Mouse (Mus musculus): ENCODE measurements around the gene Qprt. TPM values are rescaled to one million over a fixed set of nuclear protein-coding genes. Genes with fewer than 3 reads are reported as not detected.

Gene Qprt
- polyA plus RNA-seq, 1 experiment from 2014 or later: 0.77 TPM

- Histone ChIP-seq H3K9ac (ENCODE audit: low read depth, low read length) (peak overlapping the region; percentile 61; the same call in 1 of the 2 replicates), H3K27me3 (ENCODE audit: control insufficient read depth, insufficient read depth, low read depth, low read length) (no peaks in the 10 kb centered on the region)
Observed at GRCm38 (mm10) chr7:127104560-127105332, 17.3 kb downstream of the Qprt start.

GRCm38 (mm10) chr7:127103960-127104359 lies 18.1 kb downstream of the Qprt start:
- Histone ChIP-seq H3K9me3 (replicated peaks; ENCODE audit: control insufficient read depth, low read length, poor library complexity, severe bottlenecking) (no peaks in the 10 kb centered on the region), H3K27me3 (ENCODE audit: control insufficient read depth, insufficient read depth, low read depth, low read length) (no peaks in the 10 kb centered on the region), H3K36me3 (ENCODE audit: control insufficient read depth, insufficient read depth, low read length) (no peaks in the 10 kb centered on the region), H3K4me3 (ENCODE audit: low read depth, low read length) (no peak overlapping the region), H3K27ac (ENCODE audit: low read length) (peak overlapping the region; percentile 75), H3K4me2 (ENCODE audit: low read length) (no peak overlapping the region; the same call in 1 of the 2 replicates), H3K4me1 (ENCODE audit: control insufficient read depth, insufficient read depth, low read length) (peaks cover 11% of the 10 kb centered on the region; the same call in 1 of the 2 replicates), H3K9ac (ENCODE audit: low read depth, low read length) (no peak overlapping the region; the same call in 1 of the 2 replicates)
- ATAC-seq: no peak
- WGBS: 73% methylated on average over 6 of the region's 6 CpGs

More at GRCm38 (mm10) chr7:127104560-127105332, 17.3 kb downstream of the Qprt start:
- peak; percentile 82 for ATAC-seq
- peak overlapping the region; percentile 50 for H3K4me2 ChIP-seq (ENCODE audit: low read length)
- H3K27ac ChIP-seq (ENCODE audit: low read length): peak overlapping the region; percentile 75
- H3K4me3 ChIP-seq (ENCODE audit: low read depth, low read length): peak overlapping the region; percentile 21; the same call in 1 of the 2 replicates
- WGBS: 16% methylated on average over 17 of the region's 17 CpGs
- no peaks in the 10 kb centered on the region for H3K36me3 ChIP-seq (ENCODE audit: control insufficient read depth, insufficient read depth, low read length)
- H3K4me1 ChIP-seq (ENCODE audit: control insufficient read depth, insufficient read depth, low read length): peaks cover 11% of the 10 kb centered on the region; the same call in 1 of the 2 replicates
- no peaks in the 10 kb centered on the region for H3K9me3 ChIP-seq (replicated peaks; ENCODE audit: control insufficient read depth, low read length, poor library complexity, severe bottlenecking)

- 76% methylated on average over 6 of the region's 6 CpGs for WGBS
- Histone ChIP-seq H3K27me3 (ENCODE audit: control insufficient read depth, insufficient read depth, low read depth, low read length) (no peaks in the 10 kb centered on the region), H3K27ac (ENCODE audit: low read length) (no peak overlapping the region), H3K9ac (ENCODE audit: low read depth, low read length) (no peak overlapping the region), H3K4me1 (ENCODE audit: control insufficient read depth, insufficient read depth, low read length) (peaks cover 11% of the 10 kb centered on the region; the same call in 1 of the 2 replicates), H3K9me3 (replicated peaks; ENCODE audit: control insufficient read depth, low read length, poor library complexity, severe bottlenecking) (no peaks in the 10 kb centered on the region), H3K36me3 (ENCODE audit: control insufficient read depth, insufficient read depth, low read length) (no peaks in the 10 kb centered on the region), H3K4me2 (ENCODE audit: low read length) (no peak overlapping the region), H3K4me3 (ENCODE audit: low read depth, low read length) (no peak overlapping the region)
- ATAC-seq: no peak
Observed at GRCm38 (mm10) chr7:127102148-127102547, 19.9 kb downstream of the Qprt start.

GRCm38 (mm10) chr7:127101451-127102016 lies 20.5 kb downstream of the Qprt start:
- Histone ChIP-seq H3K27me3 (ENCODE audit: control insufficient read depth, insufficient read depth, low read depth, low read length) (no peaks in the 10 kb centered on the region), H3K4me1 (ENCODE audit: control insufficient read depth, insufficient read depth, low read length) (peaks cover 11% of the 10 kb centered on the region; the same call in 1 of the 2 replicates), H3K36me3 (ENCODE audit: control insufficient read depth, insufficient read depth, low read length) (no peaks in the 10 kb centered on the region), H3K4me3 (ENCODE audit: low read depth, low read length) (no peak overlapping the region), H3K27ac (ENCODE audit: low read length) (no peak overlapping the region), H3K9ac (ENCODE audit: low read depth, low read length) (no peak overlapping the region), H3K9me3 (replicated peaks; ENCODE audit: control insufficient read depth, low read length, poor library complexity, severe bottlenecking) (no peaks in the 10 kb centered on the region), H3K4me2 (ENCODE audit: low read length) (no peak overlapping the region)
- no peak for ATAC-seq
- 47% methylated on average over 2 of the region's 2 CpGs for WGBS

GRCm38 (mm10) chr7:127099528-127099927 lies 22.5 kb downstream of the Qprt start:
- H3K4me3 ChIP-seq (ENCODE audit: low read depth, low read length): no peak overlapping the region
- H3K27me3 ChIP-seq (ENCODE audit: control insufficient read depth, insufficient read depth, low read depth, low read length): no peaks in the 10 kb centered on the region
- H3K27ac ChIP-seq (ENCODE audit: low read length): no peak overlapping the region
- ATAC-seq: no peak
- H3K36me3 ChIP-seq (ENCODE audit: control insufficient read depth, insufficient read depth, low read length): no peaks in the 10 kb centered on the region
- H3K4me2 ChIP-seq (ENCODE audit: low read length): no peak overlapping the region
- no peak overlapping the region for H3K9ac ChIP-seq (ENCODE audit: low read depth, low read length)
- no peaks in the 10 kb centered on the region for H3K9me3 ChIP-seq (replicated peaks; ENCODE audit: control insufficient read depth, low read length, poor library complexity, severe bottlenecking)
- H3K4me1 ChIP-seq (ENCODE audit: control insufficient read depth, insufficient read depth, low read length): peaks cover 6% of the 10 kb centered on the region; the same call in 1 of the 2 replicates
- 89% methylated on average over 4 of the region's 4 CpGs for WGBS

- no peak for ATAC-seq
- H3K4me1 ChIP-seq (ENCODE audit: control insufficient read depth, insufficient read depth, low read length): peaks cover under 1% of the 10 kb centered on the region; the same call in 1 of the 2 replicates
- no peaks in the 10 kb centered on the region for H3K9me3 ChIP-seq (replicated peaks; ENCODE audit: control insufficient read depth, low read length, poor library complexity, severe bottlenecking)
- H3K9ac ChIP-seq (ENCODE audit: low read depth, low read length): no peak overlapping the region
- H3K4me3 ChIP-seq (ENCODE audit: low read depth, low read length): no peak overlapping the region
- H3K36me3 ChIP-seq (ENCODE audit: control insufficient read depth, insufficient read depth, low read length): no peaks in the 10 kb centered on the region
- no peak overlapping the region for H3K27ac ChIP-seq (ENCODE audit: low read length)
- WGBS: 92% methylated on average over 4 of the region's 4 CpGs
- no peaks in the 10 kb centered on the region for H3K27me3 ChIP-seq (ENCODE audit: control insufficient read depth, insufficient read depth, low read depth, low read length)
- no peak overlapping the region for H3K4me2 ChIP-seq (ENCODE audit: low read length)
Observed at GRCm38 (mm10) chr7:127098950-127099349, 23.1 kb downstream of the Qprt start.

GRCm38 (mm10) chr7:127098521-127098920 lies 23.5 kb downstream of the Qprt start:
- no peak overlapping the region for H3K4me3 ChIP-seq (ENCODE audit: low read depth, low read length)
- ATAC-seq: no peak
- no peak overlapping the region for H3K27ac ChIP-seq (ENCODE audit: low read length)
- no peaks in the 10 kb centered on the region for H3K4me1 ChIP-seq (ENCODE audit: control insufficient read depth, insufficient read depth, low read length)
- no peak overlapping the region for H3K4me2 ChIP-seq (ENCODE audit: low read length)
- H3K27me3 ChIP-seq (ENCODE audit: control insufficient read depth, insufficient read depth, low read depth, low read length): no peaks in the 10 kb centered on the region
- H3K9me3 ChIP-seq (replicated peaks; ENCODE audit: control insufficient read depth, low read length, poor library complexity, severe bottlenecking): no peaks in the 10 kb centered on the region
- no peaks in the 10 kb centered on the region for H3K36me3 ChIP-seq (ENCODE audit: control insufficient read depth, insufficient read depth, low read length)
- H3K9ac ChIP-seq (ENCODE audit: low read depth, low read length): no peak overlapping the region
- WGBS: 90% methylated on average over 5 of the region's 5 CpGs

- H3K9ac ChIP-seq (ENCODE audit: low read depth, low read length): no peak overlapping the region
- H3K27me3 ChIP-seq (ENCODE audit: control insufficient read depth, insufficient read depth, low read depth, low read length): no peaks in the 10 kb centered on the region
- WGBS: 73% methylated on average over 7 of the region's 7 CpGs
- H3K27ac ChIP-seq (ENCODE audit: low read length): no peak overlapping the region
- no peak overlapping the region for H3K4me3 ChIP-seq (ENCODE audit: low read depth, low read length)
- H3K4me1 ChIP-seq (ENCODE audit: control insufficient read depth, insufficient read depth, low read length): no peaks in the 10 kb centered on the region
- no peaks in the 10 kb centered on the region for H3K36me3 ChIP-seq (ENCODE audit: control insufficient read depth, insufficient read depth, low read length)
- no peaks in the 10 kb centered on the region for H3K9me3 ChIP-seq (replicated peaks; ENCODE audit: control insufficient read depth, low read length, poor library complexity, severe bottlenecking)
- no peak for ATAC-seq
- no peak overlapping the region for H3K4me2 ChIP-seq (ENCODE audit: low read length)
Observed at GRCm38 (mm10) chr7:127096456-127096855, 25.6 kb downstream of the Qprt start.

- 81% methylated on average over 3 of the region's 3 CpGs for WGBS
Observed at GRCm38 (mm10) chr7:127093914-127094313, 28.1 kb downstream of the Qprt start.

More at GRCm38 (mm10) chr7:127093914-127094313, 28.1 kb downstream of the Qprt start:
- H3K4me3 ChIP-seq (ENCODE audit: low read depth, low read length): no peak overlapping the region
- no peaks in the 10 kb centered on the region for H3K9me3 ChIP-seq (replicated peaks; ENCODE audit: control insufficient read depth, low read length, poor library complexity, severe bottlenecking)
- no peaks in the 10 kb centered on the region for H3K4me1 ChIP-seq (ENCODE audit: control insufficient read depth, insufficient read depth, low read length)
- H3K4me2 ChIP-seq (ENCODE audit: low read length): no peak overlapping the region
- no peaks in the 10 kb centered on the region for H3K36me3 ChIP-seq (ENCODE audit: control insufficient read depth, insufficient read depth, low read length)
- H3K27me3 ChIP-seq (ENCODE audit: control insufficient read depth, insufficient read depth, low read depth, low read length): no peaks in the 10 kb centered on the region
- no peak overlapping the region for H3K9ac ChIP-seq (ENCODE audit: low read depth, low read length)
- H3K27ac ChIP-seq (ENCODE audit: low read length): no peak overlapping the region
- no peak for ATAC-seq

Measured in midbrain, embryonic 16.5 days (tissue).